Mouse (Mus musculus) brain, embryonic 14.5 days (tissue): ENCODE data around the gene 2610507B11Rik. TPM values are rescaled to one million over a fixed set of nuclear protein-coding genes. Genes with fewer than 3 reads are reported as not detected.
A peak's percentile ranks its signal among the peaks of the same experiment; 100 is the strongest.

Source experiments
- DNase-seq: peaks from one replicate; pipeline ENCODE4 v3.0.0-alpha.2; 2011; ENCODE audit warnings: low read depth
- CTCF ChIP-seq: fragments of 200-500 bp; IDR thresholded peaks from 2 replicates; pipeline ENCODE4 v1.5.1; 2012; ENCODE audit warnings: inconsistent platforms, mild to moderate bottlenecking, moderate library complexity, borderline replicate concordance; ENCODE audit not compliant: insufficient read depth, insufficient read length; ENCODE audit errors: extremely low read depth
- POLR2A ChIP-seq: fragments of 200-500 bp; IDR thresholded peaks from 2 replicates; pipeline ENCODE4 v1.6.1; 2012; ENCODE audit warnings: mild to moderate bottlenecking, inconsistent platforms, borderline replicate concordance; ENCODE audit not compliant: poor library complexity, insufficient read depth, insufficient read length, severe bottlenecking; ENCODE audit errors: extremely low read depth
- polyA plus RNA-seq: library from polyadenylated mRNA; depleted of rRNA; stranded (reverse); fragments of >200 nt; gene quantifications from 2 replicates; pipeline ENCODE4 v1.2.3, GENCODE M21; 2012; rRNA removed

2610507B11Rik gene
- polyA plus RNA-seq, result 60.9 and 71.2 TPM in 2 replicates

DNA sequence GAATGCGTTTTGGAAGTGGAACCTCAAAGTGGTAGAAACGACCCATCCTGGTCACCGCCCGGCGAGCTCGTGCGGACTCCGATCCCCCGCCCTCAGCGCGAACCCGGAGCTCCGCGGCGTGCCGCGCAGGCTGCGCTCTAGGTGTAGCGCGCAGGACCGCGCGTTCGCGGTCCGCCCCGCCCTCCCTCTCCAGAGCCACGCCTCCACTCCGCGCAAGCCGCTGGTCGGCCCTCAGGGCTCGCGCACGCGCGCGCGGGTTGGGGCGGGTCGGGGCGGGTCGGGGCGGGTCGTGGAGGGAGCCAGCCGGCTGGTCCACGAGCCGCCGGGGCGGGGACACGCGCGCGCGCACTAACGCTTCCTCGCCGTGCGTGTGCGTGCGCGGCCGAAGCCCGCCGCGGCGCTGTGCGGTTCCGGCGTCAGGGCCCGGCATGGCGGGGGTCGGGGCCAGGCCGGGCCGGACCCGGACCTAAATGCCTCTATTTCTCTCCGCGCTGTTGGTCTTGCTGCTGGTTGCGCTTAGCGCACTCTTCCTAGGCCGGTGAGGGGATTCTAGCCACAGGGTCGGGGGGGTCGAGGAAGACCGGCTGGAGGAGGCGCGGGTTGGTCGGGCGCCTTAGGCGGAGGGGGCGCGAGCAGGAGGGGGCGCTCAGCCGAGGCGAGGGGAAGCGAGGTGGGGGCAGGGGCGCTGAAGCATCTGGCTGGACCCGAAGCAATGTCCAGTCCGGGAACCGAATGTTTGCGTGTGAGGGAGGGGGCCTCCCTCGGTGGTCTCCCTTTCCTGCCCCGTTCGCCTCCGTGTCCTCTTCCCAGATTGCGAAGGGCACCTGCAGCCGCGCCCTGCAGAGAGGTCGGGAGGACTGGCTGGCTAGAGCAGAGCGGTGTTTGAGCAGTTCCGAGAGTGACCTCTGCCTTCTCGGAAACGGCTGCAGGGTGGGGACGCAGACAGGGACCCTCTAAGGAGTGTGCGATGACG is at the start of gene 2610507B11Rik:
2610507B11Rik (plus strand) TSS at position 373 of the 973 bp plus-strand sequence.
- DNase-seq, result peak; percentile 98
- TF ChIP-seq CTCF (no peak), POLR2A (peak; percentile 97)

GRCm38 (mm10) chr11:78213086-78213817 is 48.3 kb upstream of the 2610507B11Rik start:
- TF ChIP-seq POLR2A, result no peak
- no peak for TF ChIP-seq CTCF
- DNase-seq, result no peak

DNA sequence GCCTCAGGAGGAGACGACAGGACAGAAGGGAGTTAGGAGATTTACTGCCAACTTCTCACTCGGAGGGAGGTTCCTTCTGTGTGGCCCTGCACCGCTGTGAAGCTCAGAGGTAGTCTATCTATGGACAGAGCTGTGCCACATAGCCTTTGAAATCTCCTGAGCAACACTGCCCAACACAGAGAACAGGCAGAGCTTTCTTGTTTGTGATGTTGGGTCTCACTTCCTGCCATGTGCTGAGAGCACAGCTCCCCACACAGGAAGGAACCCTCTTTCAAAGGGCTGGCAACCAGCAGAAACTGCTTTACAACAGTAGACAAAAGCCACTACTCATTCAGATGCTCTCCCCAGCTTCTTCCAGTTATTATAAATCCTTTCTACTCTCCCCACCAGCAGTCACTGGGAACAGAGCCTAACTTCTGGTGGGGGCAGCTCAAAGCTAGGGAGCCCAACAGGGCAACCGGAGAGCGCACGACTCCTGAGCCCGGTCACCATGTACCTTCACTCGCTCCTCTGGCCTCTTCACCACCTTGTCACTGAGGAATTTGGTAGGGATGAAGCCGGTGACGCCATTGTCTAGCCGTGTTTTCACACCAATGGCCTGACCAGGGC is 45.7 kb upstream of the 2610507B11Rik start:
- DNase-seq, result no peak
- TF ChIP-seq POLR2A (no peak), CTCF (no peak)

DNA sequence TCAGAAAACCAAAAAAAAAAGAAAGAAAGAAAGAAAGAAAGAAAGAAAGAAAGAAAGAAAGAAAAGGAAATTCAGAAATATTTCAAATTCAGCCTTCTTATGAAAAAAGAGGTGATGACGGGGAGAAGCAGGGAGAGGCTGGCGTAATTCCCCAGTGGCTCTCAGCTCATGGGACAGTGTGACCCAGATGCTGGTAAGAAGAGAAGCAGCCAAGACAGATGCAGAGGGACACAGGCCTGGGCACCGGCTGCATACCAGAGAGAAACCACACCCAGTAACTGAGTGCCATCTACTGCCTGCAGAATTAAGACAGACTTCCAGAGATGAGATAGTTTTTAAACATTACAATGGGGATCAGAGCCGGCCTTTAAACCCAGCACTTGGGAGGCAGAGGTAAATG is 38.0 kb upstream of the 2610507B11Rik start:
- DNase-seq, result no peak
- TF ChIP-seq CTCF (no peak), POLR2A (no peak)

GRCm38 (mm10) chr11:78231518-78231917 is 30.0 kb upstream of the 2610507B11Rik start:
- TF ChIP-seq CTCF (no peak), POLR2A (no peak)
- DNase-seq, result no peak

GRCm38 (mm10) chr11:78240193-78240857 is 21.2 kb upstream of the 2610507B11Rik start:
- DNase-seq, result no peak
- TF ChIP-seq POLR2A, result no peak
- no peak for TF ChIP-seq CTCF

DNA sequence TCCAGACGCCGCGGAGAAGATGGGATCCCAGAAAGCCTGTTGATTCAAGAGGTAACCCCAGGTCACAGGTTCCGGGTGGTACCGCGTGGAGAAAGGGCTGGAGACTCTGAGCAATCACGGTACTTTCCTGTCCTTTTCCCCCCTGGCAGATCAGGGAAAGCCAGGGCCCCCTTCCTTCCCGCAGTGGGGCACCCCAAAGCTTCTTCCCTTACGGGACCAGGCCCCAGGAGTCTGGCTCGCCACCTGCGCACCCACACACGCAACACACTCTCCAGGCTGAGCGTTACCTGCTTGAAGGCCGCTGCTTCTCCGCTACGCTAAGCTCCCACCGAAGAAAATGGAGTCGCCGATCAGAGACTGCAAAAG is 16.3 kb upstream of the 2610507B11Rik start:
- TF ChIP-seq CTCF (no peak), POLR2A (no peak)
- peak; percentile 2 for DNase-seq

DNA sequence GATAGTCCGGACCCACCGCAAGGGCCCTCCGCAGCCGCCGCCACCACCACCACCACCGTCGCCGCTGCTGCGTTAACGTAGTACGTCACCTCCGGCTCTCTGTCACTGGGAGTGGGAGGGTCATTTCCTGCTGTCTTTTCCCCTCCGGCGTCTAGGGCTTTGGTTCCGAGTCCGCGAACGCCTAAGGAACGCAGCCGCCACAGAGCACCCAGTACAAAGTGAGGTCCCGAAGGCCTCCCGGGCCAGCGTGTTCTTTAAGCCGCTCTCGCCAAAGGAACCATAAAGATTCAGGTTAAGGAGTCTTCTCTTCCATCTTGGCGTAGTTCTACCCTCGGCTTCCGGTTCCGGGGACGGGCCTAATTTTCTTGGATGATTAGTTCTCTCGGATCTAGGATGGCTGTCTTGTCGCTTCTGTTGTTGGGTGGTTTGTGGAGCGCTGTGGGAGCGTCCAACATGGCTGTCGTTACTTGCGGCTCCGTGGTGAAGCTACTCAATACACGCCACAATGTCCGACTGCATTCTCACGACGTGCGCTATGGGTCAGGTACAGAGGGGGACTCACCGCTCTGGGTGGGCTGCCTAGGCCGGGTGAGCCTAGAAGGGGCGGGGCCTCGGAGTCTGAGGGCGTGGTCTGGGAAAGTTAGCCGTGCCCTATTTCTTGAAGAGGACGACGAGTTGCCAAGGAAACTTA is 15.8 kb upstream of the 2610507B11Rik start, which contains the start of the genes Sdf2 and Supt6:
Sdf2 (plus strand) TSS at position 120 of the 691 bp plus-strand sequence.
Supt6 (minus strand) TSS at position 361 of the 691 bp plus-strand sequence.
- DNase-seq, result peak; percentile 96

DNA sequence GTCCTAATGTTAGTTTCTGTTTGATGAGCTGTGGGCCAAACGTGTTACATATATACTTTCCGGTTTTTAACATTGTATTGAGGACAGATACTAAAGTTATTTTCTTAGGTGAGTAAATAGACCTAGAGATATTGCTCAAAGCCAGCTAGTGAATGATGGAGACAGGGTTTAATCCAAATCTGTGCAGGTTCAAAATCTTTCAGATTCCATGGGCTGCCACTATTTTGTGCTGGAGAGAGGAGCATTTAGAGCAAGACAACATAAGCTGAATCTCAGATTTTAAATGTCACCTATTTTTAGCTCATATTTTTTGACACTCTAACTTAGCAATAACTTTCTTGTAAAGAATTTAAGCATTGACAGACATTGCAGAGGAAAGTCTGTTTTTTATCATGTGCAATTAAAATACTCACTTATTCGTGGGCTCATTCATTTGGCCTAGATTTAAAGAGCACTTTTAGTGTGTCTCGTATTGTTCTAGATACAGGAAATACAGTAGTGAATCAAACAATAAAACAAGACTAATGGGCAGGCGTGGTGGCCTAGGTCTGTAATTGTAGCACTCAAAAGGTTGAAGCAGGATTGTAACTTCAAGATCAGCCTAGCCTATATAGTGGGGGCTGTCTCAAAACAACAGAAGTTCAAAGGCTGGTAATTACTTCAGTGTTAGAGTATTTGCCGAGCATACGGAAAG is 15.1 kb upstream of the 2610507B11Rik start:
- DNase-seq, result no peak
- TF ChIP-seq CTCF (no peak), POLR2A (no peak)

More for the DNA sequence above, 15.8 kb upstream of the 2610507B11Rik start, which contains the start of the genes Sdf2 and Supt6:
- TF ChIP-seq CTCF (no peak; the same call in 1 of the 2 replicates), POLR2A (peak; percentile 69; the same call in 1 of the 2 replicates)
